Mouse (Mus musculus) neural tube, embryonic 10.5 days (tissue): ENCODE measurements at regions not wholly inside any gene's neighbourhood (a gene's known extent, or its start where the extent isn't known, plus 50 kb on each side); places are given as distances from the start of the nearest gene placed in this dataset.

Source experiments
- DNase-seq: peaks from one replicate; pipeline ENCODE4 v3.0.0-alpha.2; 2017; ENCODE audit warnings: low spot score; ENCODE audit errors: extremely low spot score

GRCm38 (mm10) chr5:39557376-39558001 is 197.8 kb downstream of the Hs3st1 start:
- no peak for DNase-seq

GRCm38 (mm10) chr5:39537044-39537443 is 218.2 kb downstream of the Hs3st1 start:
- no peak for DNase-seq

- DNase-seq = no peak
These were observed 218.9 kb downstream of the Hs3st1 start for GRCm38 (mm10) chr5:39536351-39536750.

- DNase-seq = no peak
These were observed 245.0 kb downstream of the Hs3st1 start for GRCm38 (mm10) chr5:39510246-39510645.

- no peak for DNase-seq
These were observed 272.5 kb downstream of the Hs3st1 start for GRCm38 (mm10) chr5:39482756-39483155.

- no peak for DNase-seq
These were observed 297.2 kb downstream of the Hs3st1 start for GRCm38 (mm10) chr5:39458116-39458525.

GRCm38 (mm10) chr5:39453706-39454105 is 301.6 kb downstream of the Hs3st1 start:
- no peak for DNase-seq

- DNase-seq = no peak
These were observed 314.5 kb downstream of the Hs3st1 start for GRCm38 (mm10) chr5:39440817-39441216.

GRCm38 (mm10) chr5:39437463-39438201 is 317.6 kb downstream of the Hs3st1 start:
- DNase-seq = no peak

GRCm38 (mm10) chr5:39426053-39426452 is 329.2 kb downstream of the Hs3st1 start:
- DNase-seq = no peak

GRCm38 (mm10) chr5:39423720-39424119 is 331.6 kb downstream of the Hs3st1 start:
- no peak for DNase-seq

GRCm38 (mm10) chr5:39418795-39419194 is 336.5 kb downstream of the Hs3st1 start:
- no peak for DNase-seq

- DNase-seq = no peak
These were observed 337.5 kb downstream of the Hs3st1 start for GRCm38 (mm10) chr5:39417845-39418154.

GRCm38 (mm10) chr5:39417121-39417844 is 338.0 kb downstream of the Hs3st1 start:
- no peak for DNase-seq

GRCm38 (mm10) chr5:39416597-39417023 is 338.7 kb downstream of the Hs3st1 start:
- DNase-seq = no peak

- DNase-seq = no peak
These were observed 342.5 kb downstream of the Hs3st1 start for GRCm38 (mm10) chr5:39412756-39413155.

GRCm38 (mm10) chr5:39390391-39390987 is 364.8 kb downstream of the Hs3st1 start:
- DNase-seq = no peak

GRCm38 (mm10) chr5:39384410-39384809 is 370.9 kb downstream of the Hs3st1 start:
- DNase-seq = no peak

- DNase-seq = no peak
These were observed 381.1 kb downstream of the Hs3st1 start for GRCm38 (mm10) chr5:39374199-39374598.

- DNase-seq = no peak
These were observed 406.6 kb downstream of the Hs3st1 start for GRCm38 (mm10) chr5:39348680-39349079.

GRCm38 (mm10) chr5:39347019-39347418 is 408.3 kb downstream of the Hs3st1 start:
- no peak for DNase-seq

- no peak for DNase-seq
These were observed 417.4 kb downstream of the Hs3st1 start for GRCm38 (mm10) chr5:39337917-39338316.
